Mouse (Mus musculus): ENCODE data around the gene Olfr1221. TPM values are rescaled to one million over a fixed set of nuclear protein-coding genes. Genes with fewer than 3 reads are reported as not detected.

Olfr1221 gene
- polyA plus RNA-seq, 1 experiment from 2014 or later, result not detected

Other genes with a start within 250 kb of the Olfr1221 start
- not detected in 2 replicates for gene Olfr1208, start 215.0 kb downstream of the Olfr1221 start, polyA plus RNA-seq (2015; fragmentation: Nextera tagmentation; extraction: Ambion mirVana)
- gene Olfr1209, start 202.1 kb downstream of the Olfr1221 start, polyA plus RNA-seq (2015; fragmentation: Nextera tagmentation; extraction: Ambion mirVana), result not detected in 2 replicates
- not detected in 2 replicates for gene Olfr1211, start 179.2 kb downstream of the Olfr1221 start, polyA plus RNA-seq (2015; fragmentation: Nextera tagmentation; extraction: Ambion mirVana)
- not detected in 2 replicates for gene Olfr1212, start 163.3 kb downstream of the Olfr1221 start, polyA plus RNA-seq (2015; fragmentation: Nextera tagmentation; extraction: Ambion mirVana)
- gene Gm13762, start 137.0 kb downstream of the Olfr1221 start, polyA plus RNA-seq (2015; fragmentation: Nextera tagmentation; extraction: Ambion mirVana), result not detected in 2 replicates
- not detected in 2 replicates for gene Olfr1214, start 124.6 kb downstream of the Olfr1221 start, polyA plus RNA-seq (2015; fragmentation: Nextera tagmentation; extraction: Ambion mirVana)
- not detected in 2 replicates for gene Olfr1215, start 110.3 kb downstream of the Olfr1221 start, polyA plus RNA-seq (2015; fragmentation: Nextera tagmentation; extraction: Ambion mirVana)
- gene Olfr1216, start 98.9 kb downstream of the Olfr1221 start, polyA plus RNA-seq (2015; fragmentation: Nextera tagmentation; extraction: Ambion mirVana), result not detected in 2 replicates
- not detected in 2 replicates for gene Olfr1217, start 85.2 kb downstream of the Olfr1221 start, polyA plus RNA-seq (2015; fragmentation: Nextera tagmentation; extraction: Ambion mirVana)
- gene Olfr1218, start 56.1 kb downstream of the Olfr1221 start, polyA plus RNA-seq (2015; fragmentation: Nextera tagmentation; extraction: Ambion mirVana), result not detected in 2 replicates
- not detected in 2 replicates for gene Olfr1219, start 33.8 kb downstream of the Olfr1221 start, polyA plus RNA-seq (2015; fragmentation: Nextera tagmentation; extraction: Ambion mirVana)
- not detected in 2 replicates for gene Olfr1220, start 10.4 kb downstream of the Olfr1221 start, polyA plus RNA-seq (2015; fragmentation: Nextera tagmentation; extraction: Ambion mirVana)
- gene Olfr1222, start 15.8 kb upstream of the Olfr1221 start, polyA plus RNA-seq (2015; fragmentation: Nextera tagmentation; extraction: Ambion mirVana), result not detected in 2 replicates
- not detected in 2 replicates for gene Olfr1223, start 34.3 kb upstream of the Olfr1221 start, polyA plus RNA-seq (2015; fragmentation: Nextera tagmentation; extraction: Ambion mirVana)
- not detected in 2 replicates for gene Olfr1224-ps1, start 46.8 kb upstream of the Olfr1221 start, polyA plus RNA-seq (2015; fragmentation: Nextera tagmentation; extraction: Ambion mirVana)
- gene Olfr1225, start 57.4 kb upstream of the Olfr1221 start, polyA plus RNA-seq (2015; fragmentation: Nextera tagmentation; extraction: Ambion mirVana), result not detected in 2 replicates
- not detected in 2 replicates for gene Olfr1226, start 82.8 kb upstream of the Olfr1221 start, polyA plus RNA-seq (2015; fragmentation: Nextera tagmentation; extraction: Ambion mirVana)
- gene Olfr1228, start 136.8 kb upstream of the Olfr1221 start, polyA plus RNA-seq (2015; fragmentation: Nextera tagmentation; extraction: Ambion mirVana), result not detected in 2 replicates
- gene Olfr1229, start 170.7 kb upstream of the Olfr1221 start, polyA plus RNA-seq (2015; fragmentation: Nextera tagmentation; extraction: Ambion mirVana), result not detected in 2 replicates
- not detected in 2 replicates for gene Olfr1230, start 180.0 kb upstream of the Olfr1221 start, polyA plus RNA-seq (2015; fragmentation: Nextera tagmentation; extraction: Ambion mirVana)
- not detected in 2 replicates for gene Olfr1231, start 189.8 kb upstream of the Olfr1221 start, polyA plus RNA-seq (2015; fragmentation: Nextera tagmentation; extraction: Ambion mirVana)
- not detected in 2 replicates for gene Olfr1232, start 212.4 kb upstream of the Olfr1221 start, polyA plus RNA-seq (2015; fragmentation: Nextera tagmentation; extraction: Ambion mirVana)
- not detected in 2 replicates for gene Olfr1233, start 225.1 kb upstream of the Olfr1221 start, polyA plus RNA-seq (2015; fragmentation: Nextera tagmentation; extraction: Ambion mirVana)
- gene Olfr1234, start 247.6 kb upstream of the Olfr1221 start, polyA plus RNA-seq (2015; fragmentation: Nextera tagmentation; extraction: Ambion mirVana), result not detected in 2 replicates

Measured in neural tube, embryonic 13.5 days (tissue).